Mouse (Mus musculus): ENCODE data around the gene Micall1.

Gene Micall1

DNA sequence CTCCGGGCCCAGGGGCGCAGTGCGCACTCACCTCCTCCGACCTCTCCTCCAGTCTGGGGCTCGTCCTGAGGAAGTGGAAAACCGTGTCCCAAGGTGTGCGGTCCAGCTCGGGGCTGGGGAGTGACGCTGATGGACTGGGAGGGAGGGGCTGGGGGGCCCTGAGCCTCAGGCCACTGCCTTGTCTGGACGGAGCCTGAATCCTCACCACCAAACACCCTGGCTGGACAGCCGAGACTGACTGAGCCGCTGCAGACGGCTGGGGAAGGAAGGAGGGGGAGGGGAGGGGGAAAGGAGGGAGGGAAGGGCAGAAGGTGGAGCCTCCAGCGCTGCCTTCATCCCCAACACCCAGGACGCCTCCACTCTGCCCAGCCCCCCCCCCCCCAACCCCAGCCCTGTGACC, 55.6 kb downstream of the Micall1 start:
- no peak for ATAC-seq (ENCODE audit: insufficient number of reproducible peaks, low FRiP score, low TSS enrichment)

- ATAC-seq (ENCODE audit: insufficient number of reproducible peaks, low FRiP score, low TSS enrichment), result no peak
These were observed 56.4 kb downstream of the Micall1 start, which contains the start of gene Sox10 for GRCm38 (mm10) chr15:79165140-79165539. Sox10 (minus strand) TSS chr15:79165240.

GRCm38 (mm10) chr15:79166712-79167111, 58.0 kb downstream of the Micall1 start:
- ATAC-seq (ENCODE audit: insufficient number of reproducible peaks, low FRiP score, low TSS enrichment), result no peak

DNA sequence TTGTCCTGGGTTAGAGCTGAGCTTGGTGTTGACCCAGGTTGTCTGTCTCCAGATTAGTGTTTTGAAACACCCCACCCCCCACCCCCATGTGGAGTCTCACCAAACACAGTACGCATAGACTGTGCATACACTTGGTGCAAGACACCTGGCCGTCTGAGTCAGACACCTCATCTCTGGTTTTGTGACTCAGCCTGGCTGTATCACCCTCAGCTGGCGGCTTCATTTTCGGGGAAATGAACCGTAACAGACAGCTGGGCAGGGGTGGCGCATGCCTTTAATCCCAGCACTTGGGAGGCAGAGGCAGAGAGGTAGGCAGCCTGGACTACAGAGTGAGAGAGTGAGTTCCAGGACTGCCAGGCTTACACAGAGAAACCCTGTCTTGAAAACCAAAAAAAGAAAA, 68.2 kb downstream of the Micall1 start:
- ATAC-seq (ENCODE audit: insufficient number of reproducible peaks, low FRiP score, low TSS enrichment), result no peak

DNA sequence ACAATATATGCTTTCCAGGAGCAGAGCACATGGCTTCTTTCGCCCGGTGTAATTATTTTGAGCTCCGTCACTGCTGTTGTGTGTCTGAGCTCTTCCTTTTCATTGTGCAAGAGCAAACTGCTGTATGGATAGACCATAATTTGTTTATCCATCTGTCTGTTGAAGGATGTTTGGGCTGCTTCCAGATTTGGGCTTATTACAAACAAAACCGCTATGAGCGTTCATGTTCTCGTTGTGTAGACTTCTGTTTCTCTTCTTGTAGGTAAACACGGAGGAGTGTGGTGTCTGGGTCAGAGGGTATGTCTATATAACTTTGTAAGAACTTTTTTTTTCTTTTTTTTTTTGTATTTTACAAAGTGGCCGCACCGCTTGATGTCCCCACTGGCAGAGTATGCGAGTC, 76.5 kb downstream of the Micall1 start:
- no peak for ATAC-seq (ENCODE audit: insufficient number of reproducible peaks, low FRiP score, low TSS enrichment)
